Comparison of ENCODE assay signal across 10 mouse cellular contexts in genomic region chr1:30920620-30921177, GRCm38 (mm10). TPM values are rescaled to one million over a fixed set of nuclear protein-coding genes. Genes with fewer than 3 reads are reported as not detected.
DNase-seq lines count a peak whose midpoint lies in the region; ATAC-seq and TF ChIP-seq lines count a peak whose summit lies in the region.
"Had no signal": no experiment of that assay in that cellular context is flagged by ENCODE, and none has a peak within 500 bp of the region (broad histone marks: within the 10 kb centered on the region; RNA-seq: fewer than 3 reads in every experiment).

No protein-coding gene starts in this region.

- whole genome bisulfite sequencing in hindbrain, postnatal 0 days = 95% methylated on average over 1 of the region's 1 CpGs
- 96% methylated on average over 1 of the region's 1 CpGs for WGBS in hindbrain, embryonic 10.5 days
- 100% methylated on average over 1 of the region's 1 CpGs for WGBS in midbrain, embryonic 11.5 days

- DNase-seq in hindbrain, postnatal 0 days (ENCODE audit: low spot score) = peak; percentile 9
- no peak for DNase-seq in hindbrain, embryonic 10.5 days (ENCODE audit: low spot score)
- peak; percentile 74 for DNase-seq in CD4-positive, CD25-positive, alpha-beta regulatory T cell, adult 2 months (ENCODE audit: low read depth, low spot score)
- no peak for DNase-seq in midbrain, embryonic 11.5 days (ENCODE audit: low spot score, missing footprints)
- DNase-seq in ovary, postnatal 10 days (ENCODE audit: low spot score) = no peak
- DNase-seq in left cerebral cortex, postnatal 10 days (ENCODE audit: extremely low spot score in 1 of 2, low spot score in 2 of 2) = no peak

- no peaks in the 10 kb centered on the region for H3K4me1 ChIP-seq in hindbrain, postnatal 0 days (ENCODE audit: insufficient read depth, low read length)
- H3K4me1 ChIP-seq in hindbrain, embryonic 10.5 days (replicated peaks) = no peaks in the 10 kb centered on the region
- H3K4me1 ChIP-seq in midbrain, embryonic 11.5 days (ENCODE audit: control insufficient read depth, insufficient read depth, low read length) = no peaks in the 10 kb centered on the region
- H3K4me1 ChIP-seq: midbrain, embryonic 12.5 days had no signal

- peak; percentile 65 for TF ChIP-seq CTCF in hindbrain, postnatal 0 days (IDR thresholded peaks at IDR 0.05; ENCODE audit: low read depth)

- H3K27ac ChIP-seq in hindbrain, postnatal 0 days = no peak overlapping the region
- no peak overlapping the region for H3K27ac ChIP-seq in hindbrain, embryonic 10.5 days
- no peak overlapping the region for H3K27ac ChIP-seq in midbrain, embryonic 11.5 days (ENCODE audit: low read depth, low read length)
- H3K27ac ChIP-seq: midbrain, embryonic 12.5 days had no signal

- H3K4me2 ChIP-seq in hindbrain, postnatal 0 days (ENCODE audit: low read depth, low read length) = no peak overlapping the region
- H3K4me2 ChIP-seq in midbrain, embryonic 11.5 days = no peak overlapping the region
- H3K4me2 ChIP-seq: midbrain, embryonic 12.5 days had no signal

- no peak for ATAC-seq in hindbrain, postnatal 0 days
- peak; percentile 49 for ATAC-seq in activated CD4-positive, CD25-positive, alpha-beta regulatory T cell, adult 4 months
- ATAC-seq in megakaryocyte-erythroid progenitor cell, adult 5-6 weeks (replicated peaks; ENCODE audit: low FRiP score, low TSS enrichment, poor library complexity, severe bottlenecking) = 0 out of 2 replicates have a peak, but pooled peaks have one; percentile 57
- ATAC-seq in midbrain, embryonic 11.5 days (ENCODE audit: low FRiP score) = no peak
- ATAC-seq: hindbrain, embryonic 16.5 days had no signal

- H3K27me3 ChIP-seq in hindbrain, postnatal 0 days (ENCODE audit: insufficient read depth, low read length) = no peaks in the 10 kb centered on the region
- H3K27me3 ChIP-seq in hindbrain, embryonic 10.5 days (ENCODE audit: insufficient read depth, poor library complexity, severe bottlenecking) = no peaks in the 10 kb centered on the region
- no peaks in the 10 kb centered on the region for H3K27me3 ChIP-seq in midbrain, embryonic 11.5 days (ENCODE audit: control insufficient read depth, insufficient read depth, low read length)
- H3K27me3 ChIP-seq: midbrain, embryonic 12.5 days had no signal

- H3K9ac ChIP-seq in hindbrain, postnatal 0 days (replicated peaks; ENCODE audit: low read length) = no peak overlapping the region
- H3K9ac ChIP-seq in midbrain, embryonic 11.5 days (ENCODE audit: low read length) = no peak overlapping the region
- H3K9ac ChIP-seq: midbrain, embryonic 12.5 days had no signal

- no peak overlapping the region for H3K4me3 ChIP-seq in hindbrain, postnatal 0 days (ENCODE audit: low read length)
- no peak overlapping the region for H3K4me3 ChIP-seq in hindbrain, embryonic 10.5 days
- no peak overlapping the region for H3K4me3 ChIP-seq in midbrain, embryonic 11.5 days (ENCODE audit: low read depth, low read length)
- H3K4me3 ChIP-seq: midbrain, embryonic 12.5 days had no signal

- no peaks in the 10 kb centered on the region for H3K36me3 ChIP-seq in hindbrain, postnatal 0 days (ENCODE audit: insufficient read depth, low read length)
- no peaks in the 10 kb centered on the region for H3K36me3 ChIP-seq in hindbrain, embryonic 10.5 days
- no peaks in the 10 kb centered on the region for H3K36me3 ChIP-seq in midbrain, embryonic 11.5 days (ENCODE audit: control insufficient read depth, insufficient read depth, low read length)
- H3K36me3 ChIP-seq: midbrain, embryonic 12.5 days had no signal

- intact Hi-C loops in left cerebral cortex, postnatal 10 days (cut with DNase I) = no loop called here

- H3K9me3 ChIP-seq in hindbrain, postnatal 0 days (ENCODE audit: low read length) = 0 out of 2 replicates have a peak, but pooled peaks cover 5% of the 10 kb centered on the region
- H3K9me3 ChIP-seq in hindbrain, embryonic 10.5 days = peaks cover 19% of the 10 kb centered on the region
- H3K9me3 ChIP-seq in midbrain, embryonic 11.5 days (ENCODE audit: control insufficient read depth, low read length) = peaks cover 9% of the 10 kb centered on the region; the same call in 1 of the 2 replicates

RNA-seq across cellular contexts. Expression of gene Phf3, which starts 47.0 kb away (rescaled TPM):
- 40.9 and 57.4 TPM in 2 replicates for total RNA-seq in hindbrain, postnatal 0 days (2014; rRNA removed)
- polyA plus RNA-seq in hindbrain, postnatal 0 days (2015; fragmentation: Nextera tagmentation; extraction: Ambion mirVana) = 31.6 and 31.7 TPM in 2 replicates
- 25.3 and 27.6 TPM in 2 replicates for polyA plus RNA-seq in hindbrain, embryonic 10.5 days (2016; fragmentation: Nextera tagmentation; extraction: Ambion mirVana)
- 10 to 100 TPM; 19.3 to 27.9 TPM for polyA plus RNA-seq in activated CD4-positive, CD25-positive, alpha-beta regulatory T cell, adult 4 months (2017; shearing (Covaris generic))
- total RNA-seq in megakaryocyte-erythroid progenitor cell, adult 5-6 weeks (2014; fragmentation: Nextera tagmentation) = 88.0 and 88.9 TPM in 2 replicates
- 104 and 206 TPM in 2 replicates for total RNA-seq in megakaryocyte-erythroid progenitor cell, adult 5-6 weeks (2017)
- polyA plus RNA-seq in midbrain, embryonic 11.5 days (2014; fragmentation: Nextera tagmentation; extraction: Ambion mirVana) = 37.8 and 44.0 TPM in 2 replicates
- total RNA-seq in left cerebral cortex, postnatal 10 days (2021) = 10 to 100 TPM; 78.4 to 83.5 TPM

RNA-seq across cellular contexts. Expression of gene AC153137.1, which starts 57.1 kb away (rescaled TPM):
- not detected in 2 replicates for total RNA-seq in hindbrain, postnatal 0 days (2014; rRNA removed)
- polyA plus RNA-seq in hindbrain, postnatal 0 days (2015; fragmentation: Nextera tagmentation; extraction: Ambion mirVana) = not detected in 2 replicates
- not detected in 2 replicates for polyA plus RNA-seq in hindbrain, embryonic 10.5 days (2016; fragmentation: Nextera tagmentation; extraction: Ambion mirVana)
- polyA plus RNA-seq in activated CD4-positive, CD25-positive, alpha-beta regulatory T cell, adult 4 months (2017; shearing (Covaris generic)) = not detected
- total RNA-seq in megakaryocyte-erythroid progenitor cell, adult 5-6 weeks (2014; fragmentation: Nextera tagmentation) = not detected in 2 replicates
- not detected in 2 replicates for total RNA-seq in megakaryocyte-erythroid progenitor cell, adult 5-6 weeks (2017)
- polyA plus RNA-seq in midbrain, embryonic 11.5 days (2014; fragmentation: Nextera tagmentation; extraction: Ambion mirVana) = not detected in 2 replicates
- total RNA-seq in left cerebral cortex, postnatal 10 days (2021) = not detected
- polyA plus RNA-seq: hindbrain, embryonic 16.5 days; midbrain, embryonic 12.5 days had no signal

Comparison
In these comparisons a context has a peak if more than half of its experiments do, and no peak if none do; other contexts are left out.
1. DNase-seq: peak in hindbrain, postnatal 0 days (single experiment) and CD4-positive, CD25-positive, alpha-beta regulatory T cell, adult 2 months (single experiment); none in hindbrain, embryonic 10.5 days (single experiment), midbrain, embryonic 11.5 days (single experiment), ovary, postnatal 10 days (single experiment) and left cerebral cortex, postnatal 10 days (0 of 2).
2. ATAC-seq: peak in activated CD4-positive, CD25-positive, alpha-beta regulatory T cell, adult 4 months (single experiment) and megakaryocyte-erythroid progenitor cell, adult 5-6 weeks (single experiment); none in hindbrain, postnatal 0 days (single experiment) and midbrain, embryonic 11.5 days (single experiment).